Mouse (Mus musculus): ENCODE data around the gene Ubap1l. TPM values are rescaled to one million over a fixed set of nuclear protein-coding genes. Genes with fewer than 3 reads are reported as not detected.

Gene Ubap1l
- polyA plus RNA-seq (2015; fragmentation: Nextera tagmentation; extraction: Ambion mirVana): 0.13 and 0.42 TPM in 2 replicates

GRCm38 (mm10) chr9:65360641-65361448 is at the start of gene Ubap1l:
Gene Ubap1l (plus strand): TSS chr9:65361041.
- Histone ChIP-seq H3K9ac (ENCODE audit: low read length) (no peak within 1 kb of the TSS), H3K36me3 (ENCODE audit: control insufficient read depth, insufficient read depth) (peaks cover 40% of the 10 kb centered on the region), H3K4me2 (ENCODE audit: low read depth, low read length) (no peak within 1 kb of the TSS), H3K27me3 (ENCODE audit: control insufficient read depth, insufficient read depth, low read length) (no peaks in the 10 kb centered on the region), H3K4me1 (ENCODE audit: control insufficient read depth, insufficient read depth, low read length) (peaks cover 22% of the 10 kb centered on the region), H3K9me3 (replicated peaks; ENCODE audit: control insufficient read depth, low read length) (no peaks in the 10 kb centered on the region), H3K4me3 (ENCODE audit: low read length) (no peak within 1 kb of the TSS), H3K27ac (ENCODE audit: low read length) (no peak within 1 kb of the TSS)
- no peak for ATAC-seq (replicated peaks; ENCODE audit: extremely low read depth, insufficient read depth, low FRiP score)
- 79% methylated on average over 16 of the region's 16 CpGs for WGBS

- H3K4me1 ChIP-seq (ENCODE audit: control insufficient read depth, insufficient read depth, low read length): no peaks in the 10 kb centered on the region
- H3K27me3 ChIP-seq (ENCODE audit: control insufficient read depth, insufficient read depth, low read length): no peaks in the 10 kb centered on the region
- ATAC-seq (replicated peaks; ENCODE audit: extremely low read depth, insufficient read depth, low FRiP score): no peak
- H3K9me3 ChIP-seq (replicated peaks; ENCODE audit: control insufficient read depth, low read length): no peaks in the 10 kb centered on the region
- whole genome bisulfite sequencing: 94% methylated on average over 4 of the region's 4 CpGs
- no peak overlapping the region for H3K27ac ChIP-seq (ENCODE audit: low read length)
- no peak overlapping the region for H3K9ac ChIP-seq (ENCODE audit: low read length)
- peaks cover 33% of the 10 kb centered on the region for H3K36me3 ChIP-seq (ENCODE audit: control insufficient read depth, insufficient read depth)
- no peak overlapping the region for H3K4me3 ChIP-seq (ENCODE audit: low read length)
- no peak overlapping the region for H3K4me2 ChIP-seq (ENCODE audit: low read depth, low read length)
Observed at GRCm38 (mm10) chr9:65312669-65313357, 48.0 kb upstream of the Ubap1l start.

DNA sequence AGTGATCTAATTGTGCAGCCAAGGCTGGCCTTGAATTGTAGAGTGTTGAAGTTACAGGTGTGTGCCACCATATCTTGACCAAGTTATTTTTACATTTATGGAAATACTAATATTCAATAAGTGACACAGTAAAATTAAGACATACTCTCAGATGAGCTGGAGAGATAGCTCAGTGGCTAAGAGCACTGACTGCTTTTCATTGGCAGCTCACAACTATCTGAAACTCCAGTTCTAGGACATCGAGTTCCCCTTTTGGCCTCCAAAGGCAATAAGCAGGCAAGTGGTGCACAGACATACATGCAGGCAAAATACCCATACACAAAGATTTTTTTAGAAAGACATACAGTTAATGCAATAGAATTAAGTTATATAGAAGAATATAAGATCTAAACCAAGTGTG is 47.0 kb upstream of the Ubap1l start:
- H3K36me3 ChIP-seq (ENCODE audit: control insufficient read depth, insufficient read depth): peaks cover 32% of the 10 kb centered on the region
- no peak for ATAC-seq (replicated peaks; ENCODE audit: extremely low read depth, insufficient read depth, low FRiP score)
- H3K4me3 ChIP-seq (ENCODE audit: low read length): no peak overlapping the region
- H3K27ac ChIP-seq (ENCODE audit: low read length): no peak overlapping the region
- no peak overlapping the region for H3K4me2 ChIP-seq (ENCODE audit: low read depth, low read length)
- no peaks in the 10 kb centered on the region for H3K4me1 ChIP-seq (ENCODE audit: control insufficient read depth, insufficient read depth, low read length)
- H3K27me3 ChIP-seq (ENCODE audit: control insufficient read depth, insufficient read depth, low read length): no peaks in the 10 kb centered on the region
- 97% methylated on average over 1 of the region's 1 CpGs for WGBS
- no peak overlapping the region for H3K9ac ChIP-seq (ENCODE audit: low read length)
- H3K9me3 ChIP-seq (replicated peaks; ENCODE audit: control insufficient read depth, low read length): no peaks in the 10 kb centered on the region

DNA sequence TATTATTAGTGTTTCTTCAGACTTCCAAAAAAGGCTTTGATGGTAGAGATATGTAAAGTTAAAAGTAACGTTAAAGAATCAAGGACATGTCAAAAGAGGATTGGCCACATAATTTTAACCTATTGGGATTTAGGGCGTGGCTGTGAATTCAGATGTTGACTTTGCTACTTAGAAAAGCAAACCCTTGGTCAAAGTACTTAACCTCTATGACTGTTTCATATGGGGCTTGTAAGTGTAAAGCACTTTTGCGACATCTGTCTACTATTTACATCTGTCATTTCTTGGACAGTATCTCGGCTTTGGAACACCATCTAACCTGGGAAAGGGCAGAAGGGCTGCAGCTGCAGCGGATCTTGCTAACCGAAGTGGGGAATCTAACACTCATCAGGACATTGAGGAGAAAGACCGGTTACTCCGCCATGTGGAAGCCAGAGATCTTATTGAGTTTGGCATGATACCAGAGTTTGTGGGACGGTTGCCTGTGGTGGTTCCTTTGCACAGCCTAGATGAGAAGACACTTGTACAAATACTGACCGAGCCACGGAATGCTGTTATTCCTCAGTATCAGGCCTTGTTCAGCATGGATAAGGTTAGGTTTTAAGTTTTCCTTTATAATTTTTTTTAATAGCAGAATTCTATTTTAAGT is 38.5 kb upstream of the Ubap1l start:
- peaks cover 44% of the 10 kb centered on the region for H3K36me3 ChIP-seq (ENCODE audit: control insufficient read depth, insufficient read depth)
- ATAC-seq (replicated peaks; ENCODE audit: extremely low read depth, insufficient read depth, low FRiP score): no peak

DNA sequence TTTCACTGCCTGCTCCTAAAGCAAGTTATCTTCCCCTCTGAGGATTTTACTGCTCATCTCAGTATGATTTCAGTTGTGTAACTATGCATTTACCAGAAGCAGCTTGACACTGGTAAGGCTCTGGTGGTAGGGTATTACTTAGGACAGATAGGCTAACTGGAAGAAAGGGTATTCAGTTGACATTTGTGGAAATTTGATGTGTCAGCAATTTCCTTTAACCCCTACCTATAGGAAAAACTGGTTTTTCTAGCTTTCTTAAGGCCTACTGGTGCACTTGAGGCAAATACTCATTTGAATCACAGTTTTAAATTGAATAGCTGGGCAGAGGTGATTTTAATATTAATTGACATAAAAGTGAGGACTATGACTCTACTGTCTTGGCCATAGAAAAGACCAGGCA is 34.9 kb upstream of the Ubap1l start:
- Histone ChIP-seq H3K27me3 (ENCODE audit: control insufficient read depth, insufficient read depth, low read length) (no peaks in the 10 kb centered on the region), H3K4me1 (ENCODE audit: control insufficient read depth, insufficient read depth, low read length) (no peaks in the 10 kb centered on the region), H3K36me3 (ENCODE audit: control insufficient read depth, insufficient read depth) (peaks cover 44% of the 10 kb centered on the region), H3K4me2 (ENCODE audit: low read depth, low read length) (no peak overlapping the region), H3K4me3 (ENCODE audit: low read length) (no peak overlapping the region), H3K9me3 (replicated peaks; ENCODE audit: control insufficient read depth, low read length) (no peaks in the 10 kb centered on the region), H3K9ac (ENCODE audit: low read length) (no peak overlapping the region), H3K27ac (ENCODE audit: low read length) (no peak overlapping the region)
- no peak for ATAC-seq (replicated peaks; ENCODE audit: extremely low read depth, insufficient read depth, low FRiP score)

More for the DNA sequence above, 38.5 kb upstream of the Ubap1l start:
- Histone ChIP-seq H3K4me2 (ENCODE audit: low read depth, low read length) (no peak overlapping the region), H3K27ac (ENCODE audit: low read length) (no peak overlapping the region), H3K4me1 (ENCODE audit: control insufficient read depth, insufficient read depth, low read length) (no peaks in the 10 kb centered on the region), H3K9me3 (replicated peaks; ENCODE audit: control insufficient read depth, low read length) (no peaks in the 10 kb centered on the region), H3K27me3 (ENCODE audit: control insufficient read depth, insufficient read depth, low read length) (no peaks in the 10 kb centered on the region), H3K9ac (ENCODE audit: low read length) (no peak overlapping the region), H3K4me3 (ENCODE audit: low read length) (no peak overlapping the region)
- 77% methylated on average over 11 of the region's 11 CpGs for WGBS

DNA sequence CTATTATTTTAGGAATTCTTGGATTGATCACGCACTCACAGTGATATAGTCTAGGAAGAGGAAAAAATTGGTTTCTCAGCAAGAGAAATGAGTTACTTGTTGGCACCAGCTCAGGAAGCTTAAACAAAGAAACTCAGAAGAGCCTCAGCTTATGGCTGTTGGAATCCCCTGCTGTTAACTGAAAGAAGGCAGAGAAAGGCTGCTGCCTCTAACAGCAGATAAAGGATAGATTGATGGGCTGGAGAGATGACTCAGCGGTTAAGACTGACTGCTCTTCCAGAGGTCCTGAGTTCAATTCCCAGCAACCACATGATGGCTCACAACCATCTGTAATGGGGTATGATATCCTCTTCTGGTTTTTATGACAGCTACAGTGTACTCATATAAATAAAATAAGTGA is 33.5 kb upstream of the Ubap1l start:
- Histone ChIP-seq H3K9me3 (replicated peaks; ENCODE audit: control insufficient read depth, low read length) (no peaks in the 10 kb centered on the region), H3K27ac (ENCODE audit: low read length) (no peak overlapping the region), H3K27me3 (ENCODE audit: control insufficient read depth, insufficient read depth, low read length) (no peaks in the 10 kb centered on the region), H3K36me3 (ENCODE audit: control insufficient read depth, insufficient read depth) (peaks cover 36% of the 10 kb centered on the region), H3K4me3 (ENCODE audit: low read length) (no peak overlapping the region), H3K4me2 (ENCODE audit: low read depth, low read length) (no peak overlapping the region), H3K4me1 (ENCODE audit: control insufficient read depth, insufficient read depth, low read length) (no peaks in the 10 kb centered on the region), H3K9ac (ENCODE audit: low read length) (no peak overlapping the region)
- 83% methylated on average over 2 of the region's 2 CpGs for WGBS
- ATAC-seq (replicated peaks; ENCODE audit: extremely low read depth, insufficient read depth, low FRiP score): no peak

DNA sequence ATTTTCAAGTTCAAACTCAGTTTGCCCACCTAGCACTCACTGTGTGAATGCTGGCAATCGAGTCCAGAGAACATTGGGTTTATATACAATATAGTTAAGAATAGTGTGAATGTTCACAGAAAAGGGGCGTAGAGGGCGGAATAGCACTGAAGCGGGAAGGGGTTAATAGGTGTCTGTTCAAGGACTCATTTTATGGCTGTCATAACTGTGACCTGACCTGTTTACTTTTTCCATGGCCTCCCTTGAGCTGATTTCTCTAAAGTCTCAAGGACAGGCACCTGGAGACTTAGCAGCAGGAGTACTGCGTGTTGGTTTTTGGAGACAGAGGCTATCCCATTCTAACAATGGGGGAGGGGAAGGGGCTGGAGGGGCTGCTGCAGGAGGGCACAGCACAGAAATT is 26.9 kb upstream of the Ubap1l start:
- no peaks in the 10 kb centered on the region for H3K4me1 ChIP-seq (ENCODE audit: control insufficient read depth, insufficient read depth, low read length)
- 89% methylated on average over 5 of the region's 5 CpGs for whole genome bisulfite sequencing

GRCm38 (mm10) chr9:65339146-65339545 is 21.7 kb upstream of the Ubap1l start:
- Histone ChIP-seq H3K4me1 (ENCODE audit: control insufficient read depth, insufficient read depth, low read length) (no peaks in the 10 kb centered on the region), H3K9ac (ENCODE audit: low read length) (no peak overlapping the region), H3K4me2 (ENCODE audit: low read depth, low read length) (no peak overlapping the region), H3K27ac (ENCODE audit: low read length) (no peak overlapping the region), H3K4me3 (ENCODE audit: low read length) (no peak overlapping the region), H3K27me3 (ENCODE audit: control insufficient read depth, insufficient read depth, low read length) (no peaks in the 10 kb centered on the region), H3K36me3 (ENCODE audit: control insufficient read depth, insufficient read depth) (no peaks in the 10 kb centered on the region), H3K9me3 (replicated peaks; ENCODE audit: control insufficient read depth, low read length) (peaks cover 5% of the 10 kb centered on the region)
- WGBS: 91% methylated on average over 4 of the region's 4 CpGs
- no peak for ATAC-seq (replicated peaks; ENCODE audit: extremely low read depth, insufficient read depth, low FRiP score)

More for the DNA sequence above, 26.9 kb upstream of the Ubap1l start:
- H3K36me3 ChIP-seq (ENCODE audit: control insufficient read depth, insufficient read depth): peaks cover 6% of the 10 kb centered on the region
- no peak for ATAC-seq (replicated peaks; ENCODE audit: extremely low read depth, insufficient read depth, low FRiP score)
- no peak overlapping the region for H3K9ac ChIP-seq (ENCODE audit: low read length)
- H3K4me3 ChIP-seq (ENCODE audit: low read length): no peak overlapping the region
- H3K9me3 ChIP-seq (replicated peaks; ENCODE audit: control insufficient read depth, low read length): no peaks in the 10 kb centered on the region
- no peak overlapping the region for H3K4me2 ChIP-seq (ENCODE audit: low read depth, low read length)
- H3K27ac ChIP-seq (ENCODE audit: low read length): no peak overlapping the region
- H3K27me3 ChIP-seq (ENCODE audit: control insufficient read depth, insufficient read depth, low read length): no peaks in the 10 kb centered on the region

GRCm38 (mm10) chr9:65340414-65340813 is 20.4 kb upstream of the Ubap1l start:
- no peak overlapping the region for H3K9ac ChIP-seq (ENCODE audit: low read length)
- no peak overlapping the region for H3K4me2 ChIP-seq (ENCODE audit: low read depth, low read length)
- H3K4me3 ChIP-seq (ENCODE audit: low read length): no peak overlapping the region
- ATAC-seq (replicated peaks; ENCODE audit: extremely low read depth, insufficient read depth, low FRiP score): no peak
- H3K27ac ChIP-seq (ENCODE audit: low read length): no peak overlapping the region
- H3K36me3 ChIP-seq (ENCODE audit: control insufficient read depth, insufficient read depth): no peaks in the 10 kb centered on the region
- no peaks in the 10 kb centered on the region for H3K27me3 ChIP-seq (ENCODE audit: control insufficient read depth, insufficient read depth, low read length)
- H3K4me1 ChIP-seq (ENCODE audit: control insufficient read depth, insufficient read depth, low read length): no peaks in the 10 kb centered on the region
- peaks cover 12% of the 10 kb centered on the region for H3K9me3 ChIP-seq (replicated peaks; ENCODE audit: control insufficient read depth, low read length)
- WGBS: 82% methylated on average over 2 of the region's 2 CpGs

All from heart, embryonic 16.5 days (tissue).